Mouse (Mus musculus) midbrain, embryonic 13.5 days (tissue): Measurements from ENCODE around the gene Cxadr. TPM values are rescaled to one million over a fixed set of nuclear protein-coding genes. Genes with fewer than 3 reads are reported as not detected.

Experiments
- ATAC-seq: fragments of 200-750 bp; cut with Nextera tagmentation; 2 replicates; pipeline ENCODE4 v1.8.0; 2017; ENCODE audit warnings: mild to moderate bottlenecking, moderate TSS enrichment, moderate library complexity
- H3K27ac ChIP-seq: fragments of 300-500 bp; sonication (generic); 2 replicates; pipeline ENCODE4 v1.5.1; 2015; ENCODE audit warnings: inconsistent platforms, mild to moderate bottlenecking, moderate library complexity
- H3K27me3 ChIP-seq: fragments of 300-500 bp; sonication (generic); 2 replicates; pipeline ENCODE4 v1.6.1; 2015; ENCODE audit warnings: mild to moderate bottlenecking, inconsistent platforms
- H3K36me3 ChIP-seq: fragments of 300-500 bp; sonication (generic); 2 replicates; pipeline ENCODE4 v1.6.1; 2015; ENCODE audit warnings: mild to moderate bottlenecking, inconsistent platforms
- H3K4me1 ChIP-seq: fragments of 300-500 bp; sonication (generic); replicated peaks from 2 replicates; pipeline ENCODE4 v1.6.1; 2015; ENCODE audit warnings: inconsistent platforms
- H3K4me2 ChIP-seq: fragments of 300-500 bp; sonication (generic); replicated peaks from 2 replicates; pipeline ENCODE4 v1.6.1; 2015; ENCODE audit warnings: moderate library complexity, mild to moderate bottlenecking, inconsistent platforms
- H3K4me3 ChIP-seq: fragments of 300-500 bp; sonication (generic); replicated peaks from 2 replicates; pipeline ENCODE4 v1.5.1; 2015; ENCODE audit warnings: mild to moderate bottlenecking, inconsistent platforms
- H3K9ac ChIP-seq: fragments of 300-500 bp; sonication (generic); replicated peaks from 2 replicates; pipeline ENCODE4 v1.6.1; 2015; ENCODE audit warnings: mild to moderate bottlenecking, inconsistent platforms
- H3K9me3 ChIP-seq: fragments of 300-500 bp; sonication (generic); 2 replicates; pipeline ENCODE4 v1.6.1; 2016; ENCODE audit warnings: mild to moderate bottlenecking, inconsistent platforms
- WGBS: fragments of 180-500 bp; shearing (Covaris S2); methylation state at CpG from one replicate; pipeline ENCODE4 v1.1.7; 2015; 5-methylcytosine and 5-hydroxymethylcytosine counted together
- polyA plus RNA-seq: library from polyadenylated mRNA; unstranded; fragments of >200 nt; fragmentation: Nextera tagmentation; extraction: Ambion mirVana; gene quantifications from 2 replicates; pipeline ENCODE4 v1.2.1, GENCODE M21; 2015

Cxadr gene
- 135 and 153 TPM in 2 replicates for polyA plus RNA-seq

DNA sequence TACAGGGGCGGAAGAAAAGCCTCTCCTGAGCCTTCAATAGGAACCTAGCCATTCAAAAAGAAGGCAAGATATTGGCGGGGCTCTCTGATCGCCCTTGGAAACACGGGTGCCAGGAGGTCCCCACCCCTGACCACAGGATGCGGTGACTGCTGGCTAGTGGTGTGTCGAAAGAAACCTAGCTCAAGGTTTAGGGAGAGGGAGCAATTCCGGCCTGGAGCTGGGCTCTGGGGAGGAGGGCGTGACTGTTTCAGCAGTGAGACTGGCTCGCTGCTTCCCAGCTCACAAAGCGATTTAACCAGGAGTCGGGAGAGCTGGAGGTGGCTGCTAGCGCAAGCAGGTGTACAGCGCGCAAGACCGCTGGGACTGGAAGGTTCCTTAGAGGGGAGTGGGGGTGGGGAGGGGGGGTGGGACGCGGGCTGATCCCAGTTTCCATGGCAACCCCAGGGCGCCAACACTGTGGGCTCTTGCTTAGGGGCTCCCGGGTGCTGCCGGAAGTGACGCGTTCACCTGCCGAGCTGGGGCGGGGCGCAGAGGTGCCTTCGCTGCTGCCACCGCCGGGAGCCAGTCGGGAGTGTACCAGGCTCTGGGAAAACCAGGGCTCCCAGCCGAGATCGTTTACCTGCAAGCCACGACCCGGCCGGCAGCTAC, at the start of gene Cxadr:
Gene Cxadr (plus strand): TSS at position 307 of the 648 bp plus-strand sequence.
- peak within 1 kb of the TSS; percentile 63 for H3K4me2 ChIP-seq
- H3K4me1 ChIP-seq: peaks cover 34% of the 10 kb centered on the region
- no peaks in the 10 kb centered on the region for H3K27me3 ChIP-seq
- H3K9me3 ChIP-seq: no peaks in the 10 kb centered on the region
- peak within 1 kb of the TSS; percentile 93 for H3K4me3 ChIP-seq
- H3K36me3 ChIP-seq: peaks cover under 1% of the 10 kb centered on the region; the same call in 1 of the 2 replicates
- peak; percentile 97 for ATAC-seq
- H3K27ac ChIP-seq: peak within 1 kb of the TSS; percentile 95
- 1% methylated on average over 33 of the region's 34 CpGs for WGBS
- H3K9ac ChIP-seq: peak within 1 kb of the TSS; percentile 96

DNA sequence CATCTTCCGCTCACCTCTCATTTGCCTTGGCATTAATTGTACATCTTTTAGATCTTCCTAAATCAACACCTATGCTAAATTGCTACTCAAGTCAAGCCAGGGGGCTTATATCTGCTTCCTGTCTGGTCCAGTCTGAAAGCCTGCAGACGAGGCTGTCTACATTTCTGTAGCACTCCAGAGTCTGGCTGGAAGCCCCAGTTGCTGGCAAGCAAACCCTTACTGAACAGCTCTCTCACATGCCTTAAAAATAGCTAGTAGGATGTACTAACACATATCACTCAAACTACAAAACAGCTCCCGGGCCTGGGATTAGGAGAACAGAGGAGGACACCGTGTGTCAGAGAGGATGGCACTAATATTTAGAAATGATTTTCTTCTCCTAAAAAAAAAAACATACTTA, 42.3 kb upstream of the Cxadr start:
- no peak overlapping the region for H3K4me3 ChIP-seq
- no peak overlapping the region for H3K9ac ChIP-seq
- H3K27me3 ChIP-seq: peaks cover 10% of the 10 kb centered on the region; the same call in 1 of the 2 replicates
- ATAC-seq: no peak
- H3K27ac ChIP-seq: no peak overlapping the region
- H3K4me1 ChIP-seq: no peaks in the 10 kb centered on the region
- H3K9me3 ChIP-seq: no peaks in the 10 kb centered on the region
- H3K36me3 ChIP-seq: no peaks in the 10 kb centered on the region
- H3K4me2 ChIP-seq: no peak overlapping the region
- 87% methylated on average over 4 of the region's 4 CpGs for whole genome bisulfite sequencing

DNA sequence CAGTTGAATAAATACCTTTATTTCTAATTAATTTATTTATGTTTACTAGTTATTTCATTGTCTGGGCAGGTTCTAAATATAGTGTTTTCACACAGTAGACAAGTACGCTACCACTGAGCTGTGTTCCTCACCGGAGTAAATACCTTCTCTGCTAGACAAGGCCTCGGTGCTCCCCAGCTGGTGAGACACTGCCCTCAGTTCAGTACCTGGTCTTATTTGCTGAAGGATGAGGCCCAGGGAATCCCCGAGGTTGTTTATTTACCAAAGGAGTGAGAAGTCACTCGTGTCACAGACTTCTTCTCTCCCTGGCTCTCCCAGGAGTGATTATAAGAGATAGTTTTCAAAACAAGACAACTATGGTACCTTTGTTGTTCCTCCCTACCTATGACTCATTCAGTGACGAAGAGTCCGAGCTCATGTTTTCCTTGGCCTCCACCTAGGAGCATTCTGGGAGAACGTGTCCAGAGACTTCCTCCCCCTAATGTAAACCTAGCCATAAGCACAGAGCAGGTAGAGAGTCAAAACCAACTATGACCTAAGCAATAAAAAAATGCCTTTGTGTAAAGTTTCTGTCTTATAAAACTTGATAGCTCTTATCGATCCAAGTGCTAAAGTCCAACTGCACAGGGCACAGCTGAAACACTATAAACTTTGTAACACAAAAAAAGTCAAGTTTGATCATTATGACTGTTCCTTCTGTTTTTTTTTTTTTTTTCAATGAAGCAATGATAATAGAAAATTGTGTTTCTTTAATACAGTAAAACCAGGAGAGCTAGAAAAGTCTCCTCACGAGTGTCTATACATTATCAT, 41.0 kb upstream of the Cxadr start:
- H3K27me3 ChIP-seq: peaks cover 10% of the 10 kb centered on the region; the same call in 1 of the 2 replicates
- 88% methylated on average over 10 of the region's 10 CpGs for WGBS
- H3K9ac ChIP-seq: no peak overlapping the region
- no peak overlapping the region for H3K27ac ChIP-seq
- no peak for ATAC-seq
- no peaks in the 10 kb centered on the region for H3K36me3 ChIP-seq
- peaks cover 9% of the 10 kb centered on the region for H3K4me1 ChIP-seq
- H3K4me2 ChIP-seq: no peak overlapping the region
- H3K9me3 ChIP-seq: no peaks in the 10 kb centered on the region
- no peak overlapping the region for H3K4me3 ChIP-seq

DNA sequence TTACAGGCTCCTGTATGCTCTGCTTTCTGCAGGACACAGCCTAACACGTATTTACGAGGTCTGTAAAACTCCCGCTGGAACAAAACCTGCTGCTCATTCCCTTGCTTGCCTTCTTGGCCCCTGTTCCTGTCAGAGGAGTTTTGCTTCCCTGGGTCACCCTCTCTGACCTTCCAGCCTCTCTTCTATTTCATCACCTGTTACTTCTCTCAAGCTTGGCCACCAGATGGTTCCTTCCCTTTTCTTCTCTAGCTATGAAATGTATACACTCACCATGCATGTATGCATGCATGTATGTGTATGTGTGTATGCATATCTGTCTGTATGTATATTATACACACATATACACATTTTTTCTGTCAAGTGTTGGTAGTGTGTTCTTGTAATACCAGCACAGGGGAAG, 39.8 kb upstream of the Cxadr start:
- H3K4me1 ChIP-seq: peaks cover 12% of the 10 kb centered on the region
- no peak overlapping the region for H3K4me2 ChIP-seq
- H3K27me3 ChIP-seq: peaks cover 10% of the 10 kb centered on the region; the same call in 1 of the 2 replicates
- H3K9ac ChIP-seq: no peak overlapping the region
- no peaks in the 10 kb centered on the region for H3K9me3 ChIP-seq
- H3K36me3 ChIP-seq: no peaks in the 10 kb centered on the region
- H3K27ac ChIP-seq: no peak overlapping the region
- no peak for ATAC-seq
- 90% methylated on average over 3 of the region's 3 CpGs for WGBS
- H3K4me3 ChIP-seq: no peak overlapping the region

DNA sequence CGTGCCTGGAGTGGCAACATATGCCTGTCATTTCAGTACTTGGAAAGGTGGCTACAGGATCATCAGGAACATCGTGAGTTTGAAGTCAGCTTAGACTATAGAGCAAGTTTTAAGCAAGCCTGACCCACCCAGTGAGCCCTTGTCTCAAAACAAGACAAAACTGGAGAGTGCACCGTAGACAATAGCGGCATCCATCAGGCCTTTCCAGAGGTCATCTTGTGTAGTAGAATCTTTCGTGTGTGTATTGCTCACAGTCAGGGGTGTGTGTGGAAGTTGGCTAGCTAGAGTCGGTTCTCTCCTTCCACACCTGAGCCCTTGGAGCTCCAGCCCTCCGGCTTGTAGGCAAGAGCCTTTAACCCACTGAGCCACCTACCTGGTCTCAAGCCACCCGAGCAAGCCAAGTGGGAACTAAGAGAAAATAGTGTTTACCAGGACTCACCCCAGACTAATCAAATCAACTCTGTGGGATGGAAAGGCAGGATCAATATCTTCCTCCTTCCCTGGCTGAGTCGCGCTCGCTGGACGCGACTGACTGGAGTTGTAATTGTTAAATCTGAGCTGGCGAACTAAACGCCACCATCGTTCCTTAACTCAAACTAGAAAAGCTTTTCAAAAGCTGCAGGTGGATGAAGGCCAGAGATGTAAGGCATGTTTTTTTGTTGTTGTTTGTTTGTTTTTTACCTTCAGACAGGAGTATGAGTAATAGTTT, 36.7 kb upstream of the Cxadr start:
- peaks cover 10% of the 10 kb centered on the region; the same call in 1 of the 2 replicates for H3K27me3 ChIP-seq
- H3K9me3 ChIP-seq: no peaks in the 10 kb centered on the region
- H3K27ac ChIP-seq: no peak overlapping the region
- H3K36me3 ChIP-seq: no peaks in the 10 kb centered on the region
- peaks cover 12% of the 10 kb centered on the region for H3K4me1 ChIP-seq
- peak overlapping the region; percentile 48; the same call in 1 of the 2 replicates for H3K9ac ChIP-seq
- peak overlapping the region; percentile 61 for H3K4me2 ChIP-seq
- peak; percentile 57 for ATAC-seq
- 11% methylated on average over 16 of the region's 16 CpGs for WGBS
- H3K4me3 ChIP-seq: peak overlapping the region; percentile 38

DNA sequence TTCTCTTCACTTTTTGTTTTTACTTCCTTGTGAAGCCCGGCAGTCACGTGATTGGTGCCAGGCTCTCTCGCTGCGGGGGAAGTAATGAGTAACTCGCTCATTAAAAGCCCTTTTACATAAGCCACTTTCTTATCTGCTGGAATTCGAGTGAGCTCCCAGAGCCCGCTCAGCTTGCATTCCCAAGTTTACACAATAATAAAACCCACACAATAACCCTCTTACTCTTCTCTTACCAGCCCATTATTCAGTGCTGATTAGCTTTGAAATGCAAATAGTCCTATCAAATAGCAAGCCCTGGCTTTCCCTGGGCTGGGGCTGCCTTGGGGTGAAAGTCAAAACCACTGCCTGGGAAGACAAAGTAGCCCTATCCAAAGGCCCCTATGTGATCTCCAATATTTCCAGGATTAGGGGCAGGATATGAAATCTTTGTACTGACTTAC, 36.1 kb upstream of the Cxadr start:
- H3K27ac ChIP-seq: no peak overlapping the region
- H3K36me3 ChIP-seq: no peaks in the 10 kb centered on the region
- peak overlapping the region; percentile 38 for H3K4me3 ChIP-seq
- H3K4me2 ChIP-seq: peak overlapping the region; percentile 61
- peak; percentile 66 for ATAC-seq
- WGBS: 1% methylated on average over 7 of the region's 7 CpGs
- H3K27me3 ChIP-seq: peaks cover 10% of the 10 kb centered on the region; the same call in 1 of the 2 replicates
- H3K9me3 ChIP-seq: no peaks in the 10 kb centered on the region
- H3K4me1 ChIP-seq: peaks cover 12% of the 10 kb centered on the region
- peak overlapping the region; percentile 48; the same call in 1 of the 2 replicates for H3K9ac ChIP-seq

DNA sequence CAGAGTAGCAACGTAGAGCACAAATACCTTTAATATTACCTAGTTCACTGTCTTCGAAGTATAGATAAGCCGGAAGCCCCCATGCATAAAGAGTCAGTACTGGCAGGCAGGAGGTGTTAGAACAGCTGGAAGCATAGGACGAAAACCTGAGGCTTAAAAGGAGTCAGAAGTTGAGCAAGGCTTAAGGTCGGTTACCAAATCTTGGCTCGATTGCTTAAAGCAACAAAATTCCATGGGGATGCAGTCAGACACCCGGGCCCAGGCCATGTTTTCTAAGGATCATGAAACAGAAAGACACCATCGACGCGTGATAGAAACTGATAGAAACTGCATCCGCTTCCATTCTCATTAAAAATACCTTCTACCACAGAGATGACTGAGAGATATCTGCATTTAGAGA, 35.5 kb upstream of the Cxadr start:
- Histone ChIP-seq H3K27me3 (peaks cover 10% of the 10 kb centered on the region; the same call in 1 of the 2 replicates), H3K9ac (no peak overlapping the region), H3K4me2 (no peak overlapping the region), H3K4me3 (no peak overlapping the region), H3K4me1 (peaks cover 12% of the 10 kb centered on the region), H3K27ac (no peak overlapping the region), H3K9me3 (no peaks in the 10 kb centered on the region), H3K36me3 (no peaks in the 10 kb centered on the region)
- WGBS: 38% methylated on average over 11 of the region's 11 CpGs
- ATAC-seq: no peak

DNA sequence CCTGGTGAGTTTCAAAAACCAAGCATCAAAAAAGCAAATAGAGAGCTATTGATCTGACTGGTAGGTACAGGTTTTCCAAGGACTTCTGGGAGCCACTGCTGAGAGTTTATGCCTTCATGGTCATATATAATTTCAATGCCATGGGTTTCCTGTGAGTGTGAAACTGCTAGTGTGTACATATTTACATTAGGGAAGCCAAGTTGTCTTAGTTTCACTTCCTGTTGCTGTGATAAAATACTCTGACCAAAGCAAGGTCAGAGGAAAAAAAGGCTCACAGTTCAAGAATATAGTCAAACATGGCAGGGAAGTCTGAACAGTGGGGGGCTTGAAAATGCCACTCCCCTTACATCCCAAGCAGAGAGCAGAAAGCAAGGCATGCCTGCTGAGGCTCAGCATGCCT, 33.8 kb upstream of the Cxadr start:
- H3K4me1 ChIP-seq: peaks cover 12% of the 10 kb centered on the region
- ATAC-seq: no peak

DNA sequence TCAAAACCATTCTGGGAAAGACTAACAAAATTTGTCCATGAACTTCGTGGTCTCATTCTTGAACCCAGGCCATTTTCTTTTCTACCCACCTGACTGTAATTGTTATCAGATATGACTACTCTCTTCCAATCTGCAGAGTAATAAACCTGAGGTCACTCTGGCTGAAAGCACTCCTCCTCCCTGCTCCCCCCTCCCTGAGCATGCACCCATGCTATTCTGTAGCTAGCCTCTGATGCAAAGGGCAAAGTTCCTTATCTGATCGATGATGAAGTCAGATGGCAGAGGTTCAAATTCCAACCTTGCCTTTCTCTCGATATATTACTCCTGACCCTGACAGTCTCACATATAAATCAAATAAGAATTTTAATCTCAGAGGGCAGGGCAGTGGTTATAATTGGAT, 33.1 kb upstream of the Cxadr start:
- H3K4me3 ChIP-seq: no peak overlapping the region
- H3K4me1 ChIP-seq: peaks cover 12% of the 10 kb centered on the region
- ATAC-seq: no peak
- H3K9me3 ChIP-seq: no peaks in the 10 kb centered on the region
- no peaks in the 10 kb centered on the region for H3K36me3 ChIP-seq
- H3K4me2 ChIP-seq: no peak overlapping the region
- H3K27ac ChIP-seq: no peak overlapping the region
- H3K27me3 ChIP-seq: peaks cover 3% of the 10 kb centered on the region; the same call in 1 of the 2 replicates
- no peak overlapping the region for H3K9ac ChIP-seq
- 92% methylated on average over 3 of the region's 3 CpGs for WGBS

More for the DNA sequence above, 33.8 kb upstream of the Cxadr start:
- H3K27ac ChIP-seq: no peak overlapping the region
- no peaks in the 10 kb centered on the region for H3K36me3 ChIP-seq
- no peak overlapping the region for H3K4me3 ChIP-seq
- no peak overlapping the region for H3K9ac ChIP-seq
- H3K9me3 ChIP-seq: no peaks in the 10 kb centered on the region
- H3K27me3 ChIP-seq: peaks cover 3% of the 10 kb centered on the region; the same call in 1 of the 2 replicates
- no peak overlapping the region for H3K4me2 ChIP-seq

DNA sequence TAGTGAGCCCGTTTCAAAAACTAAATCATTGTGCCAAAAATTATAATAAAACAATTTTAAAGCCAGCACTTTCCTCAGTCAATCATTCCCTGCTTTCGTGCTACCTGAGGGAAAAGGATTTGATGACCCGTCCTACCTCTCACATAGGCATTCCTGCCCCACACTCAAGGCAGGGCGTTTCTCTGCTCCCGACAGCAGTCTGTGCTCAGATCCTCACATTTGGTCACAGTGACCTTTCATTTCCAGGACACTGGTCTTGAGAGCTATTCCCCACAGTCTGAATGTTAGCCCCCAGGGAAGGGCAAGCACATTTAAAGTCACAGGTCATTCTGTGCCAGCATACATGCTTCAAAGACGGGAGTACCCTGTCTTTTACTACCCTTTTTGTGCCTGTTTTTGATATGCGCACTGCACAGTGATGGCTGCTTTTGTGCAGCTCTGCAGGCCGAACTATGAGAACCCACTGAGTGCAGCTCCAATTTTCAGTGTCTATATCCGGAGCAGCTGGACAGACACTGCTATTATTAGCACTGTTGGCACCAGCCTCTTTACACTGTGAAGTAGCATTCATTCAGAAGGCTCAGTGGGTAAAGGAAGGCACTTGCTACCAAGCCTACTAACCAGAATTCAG, 26.3 kb upstream of the Cxadr start:
- Histone ChIP-seq H3K9me3 (no peaks in the 10 kb centered on the region), H3K4me2 (no peak overlapping the region), H3K36me3 (no peaks in the 10 kb centered on the region), H3K9ac (no peak overlapping the region), H3K4me3 (no peak overlapping the region), H3K27me3 (no peaks in the 10 kb centered on the region), H3K4me1 (0 out of 2 replicates have a peak, but pooled peaks cover 3% of the 10 kb centered on the region), H3K27ac (no peak overlapping the region)
- no peak for ATAC-seq
- 81% methylated on average over 9 of the region's 9 CpGs for WGBS

DNA sequence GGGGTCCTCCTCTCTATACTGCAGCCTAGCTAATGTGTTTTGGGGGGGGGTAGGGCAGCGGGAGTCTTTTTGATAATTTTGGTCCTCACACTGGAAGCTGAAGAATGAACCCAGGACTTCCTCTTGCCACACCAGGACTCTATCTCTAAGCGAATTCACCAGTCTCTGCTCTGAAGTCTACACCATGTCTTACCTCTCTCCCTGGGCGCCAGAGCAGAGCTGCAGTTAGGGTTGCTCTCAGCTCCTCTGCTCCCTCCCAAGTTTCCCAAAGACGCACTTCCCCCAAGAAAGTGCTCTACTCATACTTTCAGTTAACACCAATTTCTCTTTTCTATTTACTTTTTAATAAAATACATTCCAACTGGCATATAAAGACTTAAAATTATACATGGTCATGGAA, 23.7 kb upstream of the Cxadr start:
- Histone ChIP-seq H3K4me3 (no peak overlapping the region), H3K27me3 (no peaks in the 10 kb centered on the region), H3K36me3 (no peaks in the 10 kb centered on the region), H3K4me2 (no peak overlapping the region), H3K4me1 (0 out of 2 replicates have a peak, but pooled peaks cover 3% of the 10 kb centered on the region), H3K9ac (no peak overlapping the region), H3K9me3 (no peaks in the 10 kb centered on the region), H3K27ac (no peak overlapping the region)
- no peak for ATAC-seq
- WGBS: 59% methylated on average over 4 of the region's 4 CpGs
